Mouse (Mus musculus) right cerebral cortex, postnatal 14 days (tissue): ENCODE results near the gene Ccr6.

Experiments used
- DNase-seq: peaks from one replicate; pipeline ENCODE4 v3.0.0; 2022

The Ccr6 gene

DNA sequence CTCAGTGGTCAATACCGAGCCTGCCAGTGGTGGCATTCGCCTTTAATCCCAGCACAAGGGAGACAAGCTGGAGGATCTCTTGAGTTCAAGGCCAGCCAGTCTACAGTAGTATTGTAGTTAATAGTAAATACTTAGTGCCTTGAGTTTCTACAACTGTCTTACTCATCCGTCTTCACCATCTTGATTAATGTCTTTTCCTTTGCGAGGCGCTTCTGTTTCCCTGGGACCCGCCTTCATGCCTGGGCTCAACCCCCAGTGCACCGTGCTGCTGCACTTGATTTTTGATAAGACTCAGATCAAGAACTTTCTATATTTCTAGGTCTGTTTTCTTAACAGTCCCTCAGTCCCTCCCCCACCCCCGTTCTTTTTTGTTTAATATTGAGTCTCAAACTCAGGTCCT, 49.2 kb downstream of the Ccr6 start:
- DNase-seq, result no peak

GRCm38 (mm10) chr17:8286987-8287386, 51.1 kb downstream of the Ccr6 start:
- no peak for DNase-seq

DNA sequence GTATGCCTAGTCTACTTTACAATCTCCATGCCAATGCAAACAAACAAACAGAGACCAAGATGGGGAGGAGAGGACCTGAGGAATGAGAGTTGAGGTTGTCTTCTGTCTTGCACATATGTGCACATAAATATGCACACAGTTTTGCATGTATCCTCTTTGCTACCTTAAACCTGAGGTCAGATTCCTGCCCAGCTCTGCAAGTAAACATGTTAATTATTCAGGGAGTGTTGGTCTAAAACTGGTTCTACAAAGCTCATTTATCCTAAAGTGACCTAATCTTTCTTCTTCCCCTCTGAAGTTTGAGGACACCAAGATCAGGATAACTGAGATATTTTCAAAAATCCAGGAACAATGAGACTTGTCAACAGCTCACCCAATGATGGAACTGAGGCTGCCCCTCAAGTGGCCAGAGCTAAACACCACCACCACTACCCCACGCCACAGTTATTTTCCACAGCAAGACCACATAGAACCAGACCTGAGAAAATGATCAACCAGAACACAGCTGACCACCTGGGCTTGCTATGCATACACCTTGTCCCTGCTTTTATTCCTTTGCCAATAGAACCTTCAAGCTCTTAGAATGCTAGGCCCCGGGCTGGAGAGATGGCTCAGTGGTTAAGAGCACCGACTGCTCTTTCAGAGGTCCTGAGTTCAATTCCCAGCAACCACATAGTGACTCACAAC, 54.3 kb downstream of the Ccr6 start:
- no peak for DNase-seq

DNA sequence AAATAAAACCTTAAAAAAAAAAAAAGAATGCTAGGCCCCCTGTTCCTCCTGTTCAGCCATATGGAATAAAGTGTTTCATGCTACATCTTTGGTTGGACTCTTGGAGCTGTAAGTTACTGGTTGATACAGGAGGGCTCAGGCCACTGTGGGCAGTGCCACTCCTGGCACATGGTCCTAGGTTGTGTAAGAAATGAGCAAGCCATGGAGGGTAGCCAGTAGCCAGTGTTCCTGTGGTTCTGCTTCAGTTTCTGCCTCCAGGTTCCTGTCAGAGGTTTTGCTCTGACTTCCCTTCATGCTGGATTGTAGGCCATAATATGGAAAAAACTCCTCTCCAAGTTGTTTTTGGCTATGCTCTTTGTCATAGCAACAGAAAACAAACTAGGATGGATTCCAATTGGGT, 54.9 kb downstream of the Ccr6 start:
- no peak for DNase-seq

DNA sequence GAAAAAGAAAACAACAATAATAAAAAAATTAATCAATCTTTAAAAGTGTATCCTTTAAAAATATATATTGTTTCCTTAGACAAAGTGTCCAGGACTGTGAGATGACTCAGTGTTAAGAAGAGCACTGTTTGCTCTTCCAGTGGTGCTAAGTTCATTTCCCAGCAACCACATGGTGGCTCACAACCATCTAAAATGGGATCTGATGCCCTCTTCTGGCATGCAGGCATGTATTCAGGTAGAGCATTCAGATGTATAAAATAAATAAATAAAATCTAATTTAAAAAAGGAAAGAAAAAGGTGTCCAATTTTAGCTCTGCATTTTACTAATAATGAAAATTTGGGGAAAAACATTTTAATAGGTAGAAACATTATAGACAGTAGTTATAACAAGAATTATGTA, 60.0 kb downstream of the Ccr6 start:
- DNase-seq, result no peak

DNA sequence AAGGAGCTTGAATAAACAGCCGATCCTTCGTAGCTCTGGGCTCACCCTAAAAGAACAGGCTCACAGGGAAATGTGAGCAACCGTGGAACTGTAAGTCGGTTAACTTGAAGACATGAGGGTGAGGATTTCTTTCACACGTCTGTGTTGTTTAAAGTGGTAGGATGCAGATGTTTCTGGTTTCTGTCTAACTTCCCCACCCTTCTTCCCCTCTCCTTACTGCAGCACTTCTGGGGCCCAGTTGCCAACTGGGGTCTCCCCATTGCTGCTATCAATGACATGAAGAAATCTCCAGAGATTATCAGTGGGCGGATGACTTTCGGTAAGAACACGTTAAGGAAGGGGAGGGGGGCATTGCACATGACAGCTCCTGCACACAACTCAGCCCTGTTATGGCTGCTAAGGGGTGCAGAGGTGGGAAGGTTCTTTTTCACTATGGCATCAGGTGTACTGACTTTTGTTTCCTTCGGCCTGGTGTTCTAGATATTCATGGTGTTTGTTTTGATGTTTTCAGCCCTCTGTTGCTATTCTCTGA, 60.5 kb downstream of the Ccr6 start:
- DNase-seq, result no peak

- DNase-seq, result no peak
Observed at GRCm38 (mm10) chr17:8297746-8298145, 61.9 kb downstream of the Ccr6 start.

- DNase-seq, result no peak
Observed at GRCm38 (mm10) chr17:8298281-8298680, 62.4 kb downstream of the Ccr6 start.

GRCm38 (mm10) chr17:8299524-8299923, 63.7 kb downstream of the Ccr6 start:
- no peak for DNase-seq

DNA sequence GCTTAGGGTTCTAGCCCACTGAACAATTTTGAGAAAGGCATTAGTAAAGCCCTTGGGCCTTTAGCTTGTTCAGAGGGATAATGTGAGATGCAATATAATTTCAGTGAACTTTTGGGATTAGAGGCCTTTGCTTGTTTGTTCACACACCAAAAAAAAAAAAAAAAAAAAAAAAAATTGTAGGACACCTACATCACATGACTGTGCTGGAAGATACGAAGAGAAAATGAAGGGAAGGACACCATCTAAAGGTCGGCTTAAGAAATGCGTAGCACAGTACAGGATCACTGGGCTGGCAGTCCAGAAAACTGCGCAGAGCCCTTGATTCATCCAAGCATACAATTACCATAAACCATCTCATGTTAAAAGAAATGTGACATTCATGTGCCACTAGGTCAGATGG, 65.7 kb downstream of the Ccr6 start:
- no peak for DNase-seq

DNA sequence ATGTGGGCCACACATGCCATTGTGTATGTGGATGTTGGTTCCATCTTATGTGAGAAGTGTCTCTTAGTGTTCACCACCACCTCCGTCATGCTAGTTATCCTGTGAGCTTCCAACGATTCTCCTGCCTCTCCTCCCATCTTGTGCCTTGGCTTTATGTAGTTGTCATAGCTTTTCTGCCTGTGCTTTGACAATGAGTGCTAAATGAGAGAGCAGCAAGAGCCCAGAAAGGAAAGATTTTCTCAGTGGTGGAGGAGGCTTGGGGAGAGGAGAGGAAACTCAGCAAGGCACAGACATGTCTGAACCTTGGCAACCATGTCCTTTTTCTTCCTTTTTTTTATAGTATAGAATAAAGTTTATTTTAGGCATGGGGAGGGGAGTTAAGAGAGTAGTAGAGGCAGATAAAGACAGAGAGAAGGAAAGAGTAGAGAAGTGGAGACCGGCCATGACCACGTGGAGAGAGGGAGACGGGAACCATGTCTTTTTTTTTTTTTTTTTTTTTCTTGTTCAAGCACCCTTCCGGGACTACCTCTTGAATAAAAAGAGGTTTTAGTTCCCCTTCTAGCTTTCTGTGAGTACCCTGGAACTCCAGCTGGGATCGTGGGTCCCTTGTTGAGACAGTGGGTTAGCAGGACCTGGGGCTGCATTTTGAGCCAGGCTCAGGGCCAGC, 67.1 kb downstream of the Ccr6 start:
- no peak for DNase-seq

DNA sequence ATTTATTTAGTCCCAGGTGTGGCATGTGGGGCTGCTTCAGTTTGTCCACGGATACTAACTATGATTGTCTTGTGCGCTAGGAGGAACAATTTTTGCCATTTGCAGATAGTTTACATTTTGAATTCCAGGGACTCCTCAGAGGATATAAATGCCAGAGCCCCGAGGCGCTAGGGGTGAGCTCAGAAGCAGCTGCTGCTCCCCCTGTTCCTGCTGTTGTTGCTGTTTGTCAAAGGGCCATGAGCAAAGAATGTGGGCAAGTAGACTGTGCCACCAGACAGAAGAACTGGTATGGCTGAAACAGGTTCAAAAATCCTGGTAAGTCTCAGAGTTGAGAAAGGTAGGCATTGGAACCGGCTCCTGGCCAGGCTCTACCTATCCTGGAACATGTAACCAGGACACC, 67.8 kb downstream of the Ccr6 start:
- no peak for DNase-seq

DNA sequence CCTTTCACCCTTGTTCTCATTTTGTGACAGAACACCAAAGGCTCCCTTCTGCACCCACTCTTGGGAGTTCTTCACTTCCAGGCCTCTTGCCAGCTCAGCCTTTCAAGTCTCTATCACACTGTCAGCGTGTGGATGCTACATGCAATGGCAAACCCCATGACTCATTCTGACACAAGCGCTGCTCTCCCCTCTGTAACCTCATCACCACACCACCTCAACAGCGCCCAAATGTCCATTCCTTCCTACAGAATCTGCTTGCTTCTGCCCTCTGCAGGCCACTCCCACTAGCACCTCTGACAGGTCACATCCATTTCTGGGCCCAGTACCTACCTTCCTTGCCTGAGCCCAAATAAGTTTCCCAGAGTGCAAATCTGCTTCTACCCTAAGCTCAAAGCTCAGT, 70.0 kb downstream of the Ccr6 start:
- no peak for DNase-seq
